Mouse (Mus musculus): Measurements from ENCODE around the gene Acvr1.

DNA sequence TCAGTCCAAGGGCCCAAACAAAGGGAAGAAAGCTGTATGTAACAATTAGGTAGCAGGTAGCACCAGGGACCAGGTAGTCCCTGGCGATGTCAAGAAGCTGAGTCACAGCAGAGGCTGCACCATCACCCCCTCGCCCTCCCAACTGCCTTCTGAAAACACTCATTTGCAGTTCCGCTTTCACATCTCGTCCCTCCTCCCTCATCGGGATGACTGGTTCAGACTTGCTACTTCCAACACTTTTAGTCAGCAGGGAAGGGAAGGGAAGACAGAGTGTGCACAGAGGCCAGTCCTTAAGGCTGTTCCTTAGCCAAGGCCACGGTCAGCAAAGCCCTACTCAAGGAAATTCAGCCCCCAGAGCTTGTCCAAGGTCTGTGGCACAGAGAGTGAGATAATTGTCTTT lies 86.2 kb downstream of the Acvr1 start:
- TF ChIP-seq CTCF (IDR thresholded peaks at IDR 0.05; ENCODE audit: low read depth, low read length) (no peak), EP300 (IDR thresholded peaks at IDR 0.05; ENCODE audit: insufficient read depth, low read depth, low read length) (no peak)
